13 mouse cellular contexts compared by ENCODE assay signal in genomic region chr8:89358411-89358810, GRCm38 (mm10).
"Had no signal": no experiment of that assay in that cellular context is flagged by ENCODE, and none has a peak within 500 bp of the region (broad histone marks: within the 10 kb centered on the region; RNA-seq: fewer than 3 reads in every experiment).

No protein-coding gene starts in this region.

- H3K4me3 ChIP-seq: intestine, embryonic 15.5 days; kidney, embryonic 15.5 days; limb, embryonic 10.5 days; liver, embryonic 15.5 days; midbrain, embryonic 13.5 days had no signal

- ATAC-seq: intestine, embryonic 15.5 days; lung, postnatal 0 days; midbrain, embryonic 13.5 days had no signal

- H3K27me3 ChIP-seq: intestine, embryonic 15.5 days; kidney, embryonic 15.5 days; liver, embryonic 15.5 days; midbrain, embryonic 13.5 days had no signal

- H3K4me1 ChIP-seq: intestine, embryonic 15.5 days; kidney, embryonic 15.5 days; limb, embryonic 10.5 days; liver, embryonic 15.5 days; midbrain, embryonic 13.5 days had no signal

- DNase-seq: kidney, adult 18-20 months; kidney, postnatal 14 days; lung, adult 2 months; lung, postnatal 36 days; spleen, adult 18-20 months; thymus, adult 2 months; thymus, postnatal 25 days had no signal

- H3K27ac ChIP-seq: intestine, embryonic 15.5 days; kidney, embryonic 15.5 days; limb, embryonic 10.5 days; liver, embryonic 15.5 days; midbrain, embryonic 13.5 days had no signal
